Mouse (Mus musculus) heart, adult 8-10 months (tissue): ENCODE data around the gene Aars2. TPM values are rescaled to one million over a fixed set of nuclear protein-coding genes. Genes with fewer than 3 reads are reported as not detected.
A peak's percentile ranks its signal among the peaks of the same experiment; 100 is the strongest.

Experiments used
- DNase-seq: peaks from one replicate; pipeline ENCODE4 v3.0.0; 2022; ENCODE audit warnings: low spot score
- total RNA-seq, 4 experiments: library from RNA; stranded (reverse); gene quantifications; 2 replicates each; pipeline ENCODE4 v1.2.4; 2022

Aars2 gene
- total RNA-seq, 4 experiments from 2014 or later, result 18.7 to 21.1 (median 19.9) TPM

DNA sequence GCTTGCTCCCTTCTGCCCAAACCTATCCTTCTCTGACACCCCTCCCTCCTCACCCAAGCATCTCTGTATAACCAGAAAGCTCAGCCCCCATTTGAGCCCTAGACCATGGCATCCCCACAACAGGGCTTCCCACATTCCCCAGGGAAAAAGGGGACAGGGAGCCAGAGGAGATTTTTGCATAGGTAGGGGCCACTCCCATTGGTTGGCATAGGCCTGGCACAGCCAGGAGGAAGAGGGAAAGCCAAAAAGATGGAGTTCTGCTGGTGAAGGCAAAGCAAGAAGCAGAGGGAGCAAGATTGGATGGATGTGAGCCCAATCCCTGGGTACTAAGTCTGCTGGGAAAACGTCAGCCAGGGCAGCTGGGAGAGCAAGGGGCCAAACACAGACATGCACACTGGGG lies 36.5 kb downstream of the Aars2 start:
- no peak for DNase-seq

DNA sequence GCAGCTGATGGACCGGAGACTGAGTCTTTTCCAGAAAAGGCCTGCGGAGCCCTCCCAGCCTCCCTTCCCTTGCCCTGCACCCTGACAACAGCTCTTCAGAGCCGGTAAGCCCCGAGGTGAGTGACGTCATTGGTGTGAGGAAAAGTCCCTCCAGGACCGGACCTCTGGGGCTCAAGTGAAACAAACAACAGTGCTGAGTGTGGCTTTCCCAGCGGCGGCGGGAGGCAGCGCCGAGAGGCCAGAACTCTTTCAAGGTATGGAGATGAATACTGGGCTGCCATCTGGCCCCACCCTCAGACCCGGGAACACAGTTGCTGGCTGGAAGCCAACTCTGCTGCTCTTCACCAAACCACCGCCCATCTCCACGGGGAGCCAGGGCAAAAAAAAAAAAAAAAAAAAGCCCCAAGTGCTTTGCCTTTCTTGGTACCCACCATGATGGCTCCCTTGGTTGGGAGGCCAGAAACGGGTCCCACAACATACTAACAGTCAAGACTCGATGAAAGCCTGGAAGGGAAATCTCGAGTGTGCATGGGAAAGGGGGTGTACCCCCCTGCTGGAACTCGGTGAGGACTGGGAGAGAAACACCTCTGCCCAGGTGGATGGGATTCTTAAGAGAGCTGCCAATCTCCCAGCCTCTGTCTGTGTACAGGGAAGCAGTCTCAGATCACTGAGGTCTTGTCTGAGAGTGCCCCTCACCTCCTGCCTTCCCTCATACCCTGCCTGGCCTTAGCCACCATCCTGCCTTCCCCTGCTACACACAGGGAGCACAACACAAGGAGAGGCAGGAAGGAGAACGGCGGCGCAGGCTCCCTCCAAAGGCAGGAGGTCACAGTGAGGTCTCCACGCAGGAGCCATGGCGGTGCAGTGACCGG lies 37.6 kb downstream of the Aars2 start:
- no peak for DNase-seq

DNA sequence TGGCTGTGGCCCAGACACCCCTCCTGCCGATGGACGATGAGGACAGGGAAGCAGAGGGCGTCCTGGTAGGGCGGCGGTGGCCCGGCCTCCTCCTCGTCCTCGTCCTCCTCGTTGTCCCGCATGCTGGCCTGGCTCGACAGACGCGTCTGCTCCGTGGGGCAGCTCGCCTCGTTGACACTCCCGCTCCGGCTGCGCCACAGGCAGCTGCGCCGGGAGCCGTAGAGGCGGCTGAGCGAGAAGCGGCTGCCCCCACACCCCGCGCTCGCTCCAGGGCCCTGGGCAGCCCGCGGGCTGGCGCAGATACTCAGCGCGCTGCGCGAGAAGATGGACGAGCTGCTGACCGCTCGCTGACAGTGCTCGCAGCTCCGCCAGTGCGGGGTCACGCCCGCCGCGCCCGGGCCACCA lies 38.2 kb downstream of the Aars2 start:
- DNase-seq, result no peak

DNA sequence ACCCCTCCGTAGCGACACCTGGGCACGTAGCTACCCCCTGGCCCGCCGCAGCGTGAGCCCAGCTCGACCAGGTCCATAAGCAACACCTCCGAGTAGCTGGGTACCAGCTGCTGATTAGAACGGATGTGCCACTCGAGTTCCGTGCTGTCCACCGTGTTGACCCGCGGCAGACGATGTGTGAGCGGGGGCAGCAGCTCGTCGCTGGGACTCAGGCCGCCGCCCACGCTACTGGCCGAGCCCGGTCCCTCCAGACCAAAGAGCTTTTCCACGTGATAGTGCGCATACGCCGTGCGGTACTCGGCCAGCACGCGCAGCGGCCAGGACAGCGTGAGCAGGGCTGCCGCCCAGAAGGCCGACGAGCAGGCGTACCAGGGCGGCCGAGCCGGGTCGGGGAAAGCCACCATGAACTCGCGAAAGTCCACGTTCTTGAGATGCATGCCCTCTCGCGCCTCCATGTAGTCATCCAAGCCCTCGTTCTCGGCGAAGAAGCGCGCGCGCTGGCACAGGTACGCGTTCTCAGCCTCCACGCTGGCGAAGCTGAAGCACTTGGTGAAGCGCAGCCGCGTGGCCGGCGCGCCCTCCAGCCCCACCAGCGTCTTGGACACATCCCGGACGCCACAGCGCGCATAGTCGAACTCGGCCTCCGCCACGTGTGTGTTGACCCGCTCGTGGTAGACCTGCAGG lies 38.8 kb downstream of the Aars2 start:
- DNase-seq, result no peak

DNA sequence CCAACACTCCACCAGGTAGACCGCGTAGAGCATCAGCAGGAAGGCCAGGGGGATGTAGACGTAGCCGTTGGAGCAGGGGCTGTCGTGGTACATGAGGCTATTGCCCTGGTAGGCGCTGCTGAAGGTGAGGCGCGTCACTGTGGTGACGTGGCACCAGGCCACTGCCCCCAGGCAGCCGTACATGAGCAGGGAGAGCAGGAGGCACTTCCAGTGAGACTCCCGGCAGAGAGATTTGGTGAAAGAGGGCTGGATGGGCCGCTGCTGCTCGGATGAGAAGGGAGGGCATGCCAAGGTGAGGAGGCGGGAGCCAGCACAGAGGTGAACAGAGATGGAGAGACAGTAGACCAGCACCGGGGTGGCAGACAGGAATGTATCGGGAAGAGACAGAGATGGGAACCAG lies 40.3 kb downstream of the Aars2 start:
- DNase-seq, result no peak

DNA sequence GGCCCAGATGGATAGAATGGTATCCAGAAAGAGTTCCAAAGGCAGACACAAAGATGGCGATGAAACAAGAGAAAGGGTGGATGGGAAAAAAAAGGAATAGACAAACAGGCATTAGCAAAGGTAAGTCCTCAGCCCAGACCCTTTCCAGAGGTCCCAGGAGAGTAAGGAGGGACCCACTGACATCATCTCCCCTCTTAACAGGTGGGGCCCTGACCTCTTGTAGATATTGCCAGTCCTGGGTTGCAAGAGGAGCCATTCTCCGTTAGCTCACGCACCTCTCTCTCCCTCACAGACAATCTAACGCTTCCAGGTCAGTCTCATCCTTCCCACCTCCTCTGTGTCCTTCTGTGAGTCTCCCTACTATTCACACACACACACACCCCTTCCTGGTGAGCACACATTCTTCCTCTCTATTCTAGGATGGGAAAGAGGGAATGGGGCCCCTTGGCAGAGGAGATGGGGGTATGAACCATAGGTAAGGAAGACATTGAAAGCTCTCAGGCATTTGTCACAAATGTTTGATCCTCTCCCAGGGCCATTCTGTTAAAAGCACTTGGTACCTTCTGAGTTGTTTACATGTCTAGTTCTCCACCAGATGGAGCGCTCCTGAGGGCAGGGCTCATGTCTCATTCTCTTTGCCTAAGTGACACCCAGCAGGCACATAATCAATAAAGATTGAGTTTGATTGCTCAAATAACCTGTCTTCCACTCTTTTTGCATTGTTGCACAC lies 41.0 kb downstream of the Aars2 start:
- DNase-seq, result no peak

DNA sequence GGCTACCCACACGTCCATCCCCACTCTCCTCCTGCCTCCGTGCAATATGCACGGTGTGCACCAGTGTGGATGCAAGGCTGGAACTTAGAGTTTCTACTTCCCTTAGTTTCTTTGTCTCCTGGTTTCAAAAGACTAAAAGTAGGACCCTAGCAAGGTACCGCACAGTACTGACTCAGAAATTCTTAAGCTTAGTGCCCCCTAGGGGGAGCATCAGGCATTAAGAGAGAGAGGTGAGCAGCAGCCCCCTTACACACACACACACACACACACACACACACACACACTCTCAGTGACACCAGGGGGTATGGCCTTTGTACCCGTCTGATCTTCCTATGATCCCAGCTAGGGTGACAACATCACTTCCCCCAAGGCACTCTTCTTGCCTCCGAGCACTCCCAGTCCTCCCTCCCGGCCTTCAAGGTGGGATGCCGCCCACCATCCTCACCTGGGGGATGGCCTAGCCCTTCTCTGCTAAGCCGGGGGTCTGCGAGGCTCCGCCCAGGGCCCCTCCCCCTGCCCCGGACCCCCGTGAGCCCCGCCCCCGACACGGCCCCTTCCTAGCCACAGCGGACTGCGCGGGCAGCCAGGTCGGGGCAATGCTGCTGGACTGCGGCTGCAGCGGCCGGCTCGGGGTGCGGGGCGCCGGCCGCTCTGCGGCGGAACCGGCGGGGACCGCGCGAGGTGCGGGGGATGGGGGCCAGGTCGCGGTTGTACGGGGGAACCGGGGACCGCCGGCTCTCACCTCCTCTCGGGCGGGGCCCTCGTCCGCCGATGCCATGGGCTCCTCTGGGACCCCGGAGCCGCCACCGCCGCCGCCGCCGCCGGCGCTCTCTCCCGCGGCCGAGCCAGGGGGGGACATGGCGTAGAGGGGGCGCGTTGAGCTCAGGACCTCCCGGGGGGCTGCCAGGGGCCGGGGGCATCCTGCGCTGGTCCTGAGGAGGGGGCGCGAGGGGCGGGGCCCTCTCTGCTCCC lies 42.2 kb downstream of the Aars2 start:
- no peak for DNase-seq

DNA sequence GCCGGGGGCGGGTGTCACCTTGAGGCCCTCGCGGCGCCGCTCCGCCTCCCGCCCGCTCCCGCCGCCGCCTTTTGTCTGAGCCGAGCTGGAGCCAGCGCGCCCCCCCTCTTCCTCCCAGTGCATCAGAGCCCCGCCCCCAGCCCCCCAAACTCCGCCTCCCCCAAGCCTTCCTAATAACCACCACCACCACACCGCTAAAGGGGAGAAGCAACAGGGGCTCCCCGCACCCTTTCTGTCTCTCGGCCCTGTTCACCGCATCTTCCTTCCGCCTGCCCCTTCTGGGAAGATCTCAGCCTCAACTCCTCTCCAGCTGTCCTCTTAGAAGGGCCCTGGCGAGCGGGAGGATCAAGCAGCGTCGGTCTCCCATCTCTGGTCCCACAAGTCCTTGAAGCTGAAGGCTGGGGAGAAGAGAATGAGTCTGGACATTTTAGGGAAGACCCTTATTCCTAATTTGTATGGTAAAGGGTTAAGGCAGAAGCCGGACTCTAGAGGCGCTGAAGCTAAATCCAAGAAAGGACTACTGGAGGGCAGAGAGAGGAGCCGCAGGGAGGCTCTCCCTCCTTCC lies 43.1 kb downstream of the Aars2 start, which contains the start of gene Tmem151b:
TSS of gene Tmem151b (minus strand) at position 61 of the 565 bp plus-strand sequence.
- no peak for DNase-seq

DNA sequence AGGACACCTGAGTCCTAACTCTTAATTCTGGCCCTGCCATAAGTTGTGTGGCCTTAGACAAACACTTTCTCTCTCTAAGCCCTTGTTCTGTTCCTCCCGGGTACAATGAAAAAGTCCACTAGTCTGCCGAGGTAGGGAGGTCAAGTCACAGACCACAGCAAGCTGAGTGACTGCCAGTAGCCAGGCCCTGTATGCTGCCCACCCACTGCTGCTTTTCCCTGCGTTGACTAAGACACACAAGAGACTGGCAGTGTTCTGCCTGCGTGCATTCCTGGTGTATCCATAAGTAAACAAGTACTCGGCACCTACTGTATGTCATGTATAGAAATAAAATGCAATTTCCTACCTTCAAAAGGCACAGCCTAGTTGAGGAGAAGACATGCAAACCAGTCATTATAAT lies 43.6 kb downstream of the Aars2 start:
- DNase-seq, result no peak

DNA sequence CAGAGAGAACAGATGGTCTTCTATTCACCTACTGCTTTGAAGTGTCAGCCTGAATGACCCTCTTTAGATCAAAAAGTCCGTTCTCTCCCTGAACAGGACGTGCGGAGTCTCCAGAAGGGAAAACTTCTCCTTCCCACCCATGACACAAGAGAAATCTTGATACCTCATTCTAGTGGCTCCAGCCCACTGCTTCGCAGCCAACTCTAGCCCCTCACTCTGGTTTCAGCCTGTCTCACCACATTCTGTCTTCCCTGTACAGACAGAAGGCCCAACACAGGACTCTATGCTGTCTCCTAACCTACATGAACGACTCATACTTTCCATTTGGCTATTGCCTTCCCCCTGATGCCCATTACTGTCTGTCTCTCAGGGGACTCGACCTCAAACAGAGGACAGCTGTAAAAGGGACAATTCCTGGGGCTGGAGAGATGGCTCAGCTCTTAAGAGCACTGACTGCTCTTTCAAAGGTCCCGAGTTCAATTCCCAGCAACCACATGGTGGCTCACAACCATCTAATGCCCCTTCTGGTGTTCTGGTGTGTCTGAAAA lies 44.7 kb downstream of the Aars2 start:
- no peak for DNase-seq

DNA sequence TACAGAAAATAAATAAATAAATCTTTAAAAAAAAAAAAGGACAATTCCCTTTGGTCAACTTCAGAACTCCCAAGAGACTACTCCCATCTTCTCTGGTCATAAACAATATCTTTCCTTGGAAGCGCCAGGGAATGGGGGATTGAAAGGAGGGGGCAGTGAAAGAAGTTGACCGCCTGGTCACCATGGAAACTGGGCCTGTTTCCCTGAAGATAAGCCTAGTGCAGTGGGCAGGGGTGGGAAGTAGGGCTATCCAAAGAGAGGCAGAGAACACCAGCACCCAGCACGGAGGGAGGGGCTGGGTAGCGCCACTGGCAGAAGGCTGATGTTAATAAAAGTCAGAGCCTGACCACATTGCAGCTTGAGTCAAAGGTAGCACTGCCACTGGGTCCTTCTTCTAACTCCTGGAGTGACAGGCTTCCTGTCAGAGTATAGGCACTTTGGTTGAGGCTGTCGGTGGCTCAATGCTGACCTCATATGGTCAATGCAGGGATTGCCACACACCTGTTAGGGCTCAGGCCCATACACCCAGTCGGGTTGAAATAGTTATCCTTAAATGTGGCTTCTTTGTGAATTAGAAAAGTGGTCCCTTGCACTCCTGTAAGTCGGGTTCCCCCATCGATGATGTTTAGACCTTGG lies 45.3 kb downstream of the Aars2 start:
- peak; percentile 82 for DNase-seq

DNA sequence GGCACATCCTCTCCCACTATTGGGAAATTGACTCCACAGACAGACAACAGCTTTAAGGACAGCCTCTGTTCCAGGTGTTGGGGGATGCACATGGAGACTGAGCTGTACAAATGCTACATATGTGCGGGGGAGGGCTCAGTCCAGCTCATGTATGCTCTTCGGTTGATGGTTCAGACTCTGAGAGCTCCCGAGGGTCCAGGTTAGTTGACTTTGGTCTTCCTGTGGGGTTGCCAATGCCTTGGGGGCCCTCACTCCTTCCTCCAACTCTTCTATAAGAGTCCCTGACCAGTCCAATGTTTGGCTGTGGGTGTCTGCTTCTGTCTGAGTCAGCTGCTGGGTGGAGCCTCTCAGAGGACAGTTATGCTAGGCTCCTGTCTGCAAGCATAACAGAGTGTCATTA lies 46.4 kb downstream of the Aars2 start:
- DNase-seq, result no peak

DNA sequence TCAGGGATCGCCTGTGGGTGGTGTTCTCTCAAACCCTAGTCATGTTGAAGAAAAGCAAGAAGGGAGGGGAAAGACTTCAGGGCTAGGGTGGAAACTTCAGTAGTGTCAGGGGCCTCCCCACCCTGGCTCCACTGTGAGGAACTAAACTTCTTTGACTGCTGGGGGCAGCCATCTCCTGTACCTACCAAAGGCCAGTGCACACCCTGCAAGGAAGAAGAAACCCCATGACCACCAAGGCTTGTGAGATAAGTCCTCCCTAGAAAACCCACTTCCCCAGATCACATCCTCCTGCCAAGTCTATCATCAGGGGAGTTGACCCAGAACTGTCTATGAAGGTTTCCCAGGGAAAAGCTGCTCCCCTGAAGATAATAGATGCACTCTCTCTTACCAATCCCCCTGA lies 47.8 kb downstream of the Aars2 start:
- DNase-seq, result no peak

DNA sequence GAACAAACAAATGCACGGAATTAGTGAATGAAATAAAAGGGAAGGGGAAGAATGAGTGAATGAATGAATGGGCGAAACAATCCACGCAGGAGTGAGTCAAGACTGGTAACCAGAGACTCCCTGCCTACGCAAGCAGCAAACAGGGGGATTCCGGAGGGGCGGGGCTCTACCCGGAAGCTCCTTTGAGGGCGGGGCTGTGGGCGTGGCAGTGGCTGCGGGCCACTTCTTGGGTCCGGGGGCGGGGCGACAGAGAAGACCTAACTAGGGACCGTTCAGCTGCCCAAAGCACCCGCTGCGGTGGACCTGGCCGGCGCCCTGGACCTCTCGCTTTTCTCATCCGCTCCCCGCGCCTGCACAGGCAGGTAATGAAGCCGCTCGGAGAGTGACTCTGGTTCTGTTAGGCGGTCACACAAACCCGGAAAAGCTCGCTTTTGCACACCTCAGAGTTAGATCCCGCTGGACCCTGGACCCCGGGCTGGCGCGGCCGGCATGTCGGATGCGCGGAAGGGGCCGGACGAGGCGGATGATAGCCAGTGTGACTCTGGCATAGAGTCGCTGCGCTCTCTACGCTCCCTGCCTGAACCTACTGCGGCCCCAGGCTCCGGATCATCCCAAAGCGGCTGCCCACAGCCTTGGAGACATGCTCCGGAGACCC lies 48.9 kb downstream of the Aars2 start, which contains the start of gene Nfkbie:
TSS of gene Nfkbie (plus strand) at position 252 of the 655 bp plus-strand sequence.
- peak; percentile 95 for DNase-seq

DNA sequence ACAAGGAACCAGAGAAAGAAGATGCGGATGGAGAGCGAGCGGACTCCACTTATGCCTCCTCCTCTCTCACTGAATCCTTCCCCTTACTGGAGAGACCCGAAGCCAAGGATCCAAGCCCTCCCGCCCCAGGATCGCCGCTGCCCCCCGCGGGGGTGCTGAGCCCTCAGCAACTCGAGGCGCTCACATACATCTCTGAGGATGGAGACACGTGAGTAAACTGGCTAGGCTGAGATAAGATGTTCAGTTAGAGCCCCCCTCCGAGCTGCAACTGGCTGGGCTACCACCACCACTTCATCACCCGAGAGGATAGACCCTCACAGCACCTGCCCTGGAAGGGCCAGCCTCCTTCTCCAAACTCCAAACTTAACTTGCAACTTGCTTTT lies 49.5 kb downstream of the Aars2 start:
- no peak for DNase-seq

DNA sequence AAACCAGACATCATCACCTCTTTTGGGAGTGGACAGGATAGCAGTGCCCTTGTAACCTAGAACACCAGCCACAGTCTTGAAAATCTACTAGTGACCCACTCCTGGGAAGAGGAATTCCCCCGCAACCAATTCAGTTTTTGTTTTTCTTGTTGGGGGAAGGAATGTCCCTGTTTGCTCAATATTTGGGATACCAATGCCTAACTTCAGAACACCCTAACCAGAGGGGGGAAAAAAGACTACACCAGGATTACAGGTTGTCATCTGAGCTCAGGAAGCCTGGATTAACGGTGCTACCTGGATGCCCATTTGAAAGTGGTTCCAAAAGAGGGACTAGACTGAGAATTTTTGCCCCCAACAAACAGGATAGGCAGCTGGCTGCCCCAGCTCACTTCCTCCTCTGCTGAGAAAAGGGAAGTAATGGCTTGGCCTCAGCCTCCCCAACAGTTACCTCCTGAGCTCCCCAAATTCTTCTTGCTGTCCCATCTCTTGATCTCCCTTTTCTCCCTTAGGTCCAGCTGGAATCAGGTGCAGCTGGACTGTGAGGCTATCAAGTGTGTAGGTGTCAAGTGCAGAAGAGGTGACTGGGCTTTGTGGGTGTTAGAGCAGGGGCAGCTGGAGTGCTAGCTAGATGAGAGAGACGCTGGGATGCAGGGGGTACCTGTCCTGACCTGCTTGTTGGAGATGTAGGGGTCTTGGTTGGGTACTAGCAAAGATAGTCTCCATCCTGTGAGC lies 50.0 kb downstream of the Aars2 start:
- no peak for DNase-seq

DNA sequence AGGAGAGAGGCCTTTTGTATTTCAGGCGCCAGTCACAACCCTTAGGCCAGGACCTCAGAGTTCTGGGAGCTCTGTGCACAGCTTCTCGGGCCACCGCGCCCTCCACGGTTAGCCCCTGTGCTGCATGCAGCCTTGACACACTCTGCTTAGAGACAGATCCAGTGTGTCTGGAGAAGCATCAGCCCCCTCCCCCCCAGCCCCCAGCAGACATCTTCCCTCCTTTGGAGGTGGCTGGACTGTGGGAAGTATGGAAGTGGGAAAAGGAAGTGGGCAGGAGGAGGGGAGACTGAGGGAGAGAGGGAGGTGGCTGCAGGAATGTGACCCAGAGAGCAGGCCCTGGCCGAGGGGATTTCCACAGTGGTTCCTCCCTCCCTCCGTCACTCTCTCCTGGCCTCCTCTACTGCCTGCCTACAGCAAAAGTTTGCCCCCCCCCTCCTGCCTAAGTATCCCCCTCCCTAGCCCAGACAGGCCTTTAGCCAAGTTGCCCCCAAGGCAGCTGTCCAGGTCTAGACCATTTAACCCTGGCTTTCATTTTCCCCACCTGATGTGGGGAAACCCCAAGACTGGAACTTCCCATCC lies 50.7 kb downstream of the Aars2 start:
- no peak for DNase-seq
